Mouse (Mus musculus) liver, embryonic 14.5 days (tissue): ENCODE data around the gene Uggt2.

ENCODE experiments used
- CTCF ChIP-seq: IDR thresholded peaks from 2 replicates; pipeline ENCODE4 v1.5.1; 2016; ENCODE audit warnings: antibody characterized with exemption, low read depth, control low read depth
- EP300 ChIP-seq: IDR thresholded peaks from 2 replicates; pipeline ENCODE4 v1.6.1; 2016; ENCODE audit warnings: antibody characterized with exemption, low read depth

DNA sequence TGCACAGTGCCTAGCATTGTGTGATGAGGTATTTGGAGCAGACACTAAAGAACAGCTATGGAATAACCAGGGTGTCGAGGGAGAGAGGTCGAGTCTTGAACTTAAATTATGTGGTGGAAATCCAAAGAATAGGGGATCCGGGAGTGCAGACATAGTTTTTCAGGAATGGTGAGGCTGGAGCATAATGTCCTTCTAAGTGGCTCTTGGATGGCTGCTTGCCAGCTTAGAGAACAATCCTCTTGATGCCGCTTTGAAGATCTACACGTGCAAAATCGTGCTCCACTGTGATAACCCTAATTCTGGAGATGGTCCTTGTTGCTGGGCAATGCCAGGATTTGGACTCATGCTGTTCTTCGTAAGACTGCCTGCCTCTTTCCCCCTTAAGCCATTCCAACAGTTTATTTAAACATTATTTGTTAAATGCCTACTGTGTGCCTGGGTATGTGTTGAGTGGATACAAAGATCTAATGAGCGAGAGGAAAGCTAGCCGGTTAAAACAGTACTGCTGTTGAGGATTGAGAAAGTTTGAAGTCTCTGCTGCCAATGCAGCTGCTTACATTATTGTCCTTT, 40.2 kb upstream of the Uggt2 start:
- TF ChIP-seq CTCF (no peak), EP300 (no peak)
